Mouse (Mus musculus): ENCODE data around the gene Hoxb5. TPM values are rescaled to one million over a fixed set of nuclear protein-coding genes. Genes with fewer than 3 reads are reported as not detected.
A peak's percentile ranks its signal among the peaks of the same experiment; 100 is the strongest.

Hoxb5 gene
- polyA plus RNA-seq, 1 experiment from 2014 or later: 0.83 TPM

DNA sequence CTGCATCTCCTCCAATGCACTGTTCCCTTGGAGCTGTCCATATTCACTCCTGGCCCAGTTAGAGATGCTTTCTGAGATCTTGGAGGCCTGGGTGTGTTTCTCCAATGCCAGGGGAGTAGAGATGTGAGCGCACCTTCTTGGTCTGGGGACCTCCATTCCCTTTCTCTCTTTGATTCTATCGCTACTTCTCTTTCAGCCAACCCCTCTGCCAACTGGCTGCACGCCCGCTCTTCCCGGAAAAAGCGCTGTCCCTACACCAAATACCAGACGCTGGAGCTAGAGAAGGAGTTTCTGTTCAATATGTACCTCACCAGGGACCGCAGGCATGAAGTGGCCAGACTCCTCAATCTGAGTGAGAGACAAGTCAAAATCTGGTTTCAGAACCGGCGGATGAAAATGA is 28.7 kb upstream of the Hoxb5 start:
- peaks cover 98% of the 10 kb centered on the region for H3K27me3 ChIP-seq
- H3K4me2 ChIP-seq: no peak overlapping the region
- no peak overlapping the region for H3K4me3 ChIP-seq (replicated peaks)
- H3K36me3 ChIP-seq: no peaks in the 10 kb centered on the region
- ATAC-seq (ENCODE audit: insufficient number of reproducible peaks, insufficient read depth, low FRiP score, low TSS enrichment, low read depth): no peak
- H3K9ac ChIP-seq (replicated peaks): no peak overlapping the region
- WGBS: 18% methylated on average over 10 of the region's 10 CpGs
- H3K4me1 ChIP-seq (replicated peaks): peaks cover 27% of the 10 kb centered on the region
- no peaks in the 10 kb centered on the region for H3K9me3 ChIP-seq
- no peak overlapping the region for H3K27ac ChIP-seq

DNA sequence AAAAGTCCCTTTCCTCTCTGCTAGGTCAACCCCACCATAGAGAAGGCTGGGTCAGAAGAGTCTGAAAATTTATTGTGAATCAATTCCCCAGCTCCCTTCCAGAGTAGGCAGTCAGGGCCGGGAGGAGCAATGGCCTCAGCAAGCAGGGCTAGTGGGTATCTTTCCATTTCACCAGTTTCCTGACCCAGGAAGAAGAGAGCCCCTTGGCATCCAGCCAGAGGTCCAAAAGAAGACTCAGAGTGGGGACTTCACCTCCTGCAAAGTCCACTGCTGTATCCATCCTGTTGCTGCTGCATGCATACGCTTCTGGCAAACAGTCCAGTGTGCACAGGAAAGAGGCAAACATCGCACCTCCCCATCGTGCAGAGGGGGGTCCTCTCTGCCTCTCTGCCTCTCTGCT is 27.2 kb upstream of the Hoxb5 start:
- no peaks in the 10 kb centered on the region for H3K9me3 ChIP-seq
- H3K27ac ChIP-seq: no peak overlapping the region
- H3K4me3 ChIP-seq (replicated peaks): no peak overlapping the region
- H3K9ac ChIP-seq (replicated peaks): no peak overlapping the region
- H3K4me2 ChIP-seq: no peak overlapping the region
- peaks cover 23% of the 10 kb centered on the region for H3K4me1 ChIP-seq (replicated peaks)
- no peaks in the 10 kb centered on the region for H3K36me3 ChIP-seq
- no peak for ATAC-seq (ENCODE audit: insufficient number of reproducible peaks, insufficient read depth, low FRiP score, low TSS enrichment, low read depth)
- 17% methylated on average over 4 of the region's 4 CpGs for WGBS
- peaks cover 98% of the 10 kb centered on the region for H3K27me3 ChIP-seq

GRCm38 (mm10) chr11:96277151-96278044 is 25.7 kb upstream of the Hoxb5 start:
- H3K4me3 ChIP-seq (replicated peaks): peak overlapping the region; percentile 2; the same call in 1 of the 2 replicates
- WGBS: 2% methylated on average over 35 of the region's 35 CpGs
- no peak overlapping the region for H3K9ac ChIP-seq (replicated peaks)
- no peak for ATAC-seq (ENCODE audit: insufficient number of reproducible peaks, insufficient read depth, low FRiP score, low TSS enrichment, low read depth)
- H3K36me3 ChIP-seq: no peaks in the 10 kb centered on the region
- no peak overlapping the region for H3K4me2 ChIP-seq
- no peaks in the 10 kb centered on the region for H3K9me3 ChIP-seq
- peaks cover 97% of the 10 kb centered on the region for H3K27me3 ChIP-seq
- H3K27ac ChIP-seq: no peak overlapping the region
- peaks cover 15% of the 10 kb centered on the region for H3K4me1 ChIP-seq (replicated peaks)

DNA sequence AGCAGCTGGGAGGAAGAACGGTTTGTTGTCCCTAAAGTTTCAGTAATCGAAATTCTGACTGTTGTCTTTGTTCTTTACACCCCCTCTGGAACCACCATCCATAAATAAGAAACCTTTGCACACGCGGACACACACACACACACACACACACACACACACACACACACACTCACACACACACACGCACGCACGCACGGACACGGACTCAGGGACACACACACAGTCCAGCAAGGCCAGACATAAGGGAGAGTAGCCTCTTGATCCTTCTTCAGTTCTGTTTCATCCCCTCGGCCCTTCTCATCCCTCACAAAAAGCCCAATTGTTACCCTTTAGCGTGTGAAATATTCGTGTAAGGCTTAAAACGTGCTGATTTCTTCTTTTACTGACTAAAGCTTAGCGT is 24.8 kb upstream of the Hoxb5 start:
- no peak for ATAC-seq (ENCODE audit: insufficient number of reproducible peaks, insufficient read depth, low FRiP score, low TSS enrichment, low read depth)
- Histone ChIP-seq H3K27ac (no peak overlapping the region), H3K9me3 (no peaks in the 10 kb centered on the region), H3K4me2 (no peak overlapping the region), H3K4me3 (replicated peaks) (no peak overlapping the region), H3K4me1 (replicated peaks) (peaks cover 23% of the 10 kb centered on the region), H3K9ac (replicated peaks) (no peak overlapping the region), H3K27me3 (peaks cover 97% of the 10 kb centered on the region), H3K36me3 (no peaks in the 10 kb centered on the region)
- 7% methylated on average over 14 of the region's 14 CpGs for WGBS

DNA sequence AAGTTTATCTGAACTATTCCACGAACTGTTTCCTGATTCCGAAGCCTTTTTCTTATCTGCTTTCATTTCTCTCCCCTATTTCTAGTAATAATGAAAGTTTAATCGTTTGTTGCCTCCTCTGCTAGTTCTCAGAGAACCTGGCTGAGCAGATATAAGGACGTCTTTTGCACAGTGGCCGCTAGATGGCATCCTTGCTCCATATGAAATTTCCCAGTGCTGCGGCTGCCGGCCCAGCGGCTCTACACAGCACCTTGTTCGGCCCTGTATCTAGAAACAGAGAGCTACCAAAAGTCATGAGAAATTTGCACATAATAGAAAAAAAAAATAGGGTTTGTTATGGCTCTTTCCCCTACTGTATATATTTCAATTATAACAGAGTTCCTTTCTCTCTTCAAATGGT is 24.4 kb upstream of the Hoxb5 start:
- H3K9ac ChIP-seq (replicated peaks): no peak overlapping the region
- WGBS: under 1% methylated on average over 9 of the region's 9 CpGs
- no peak for ATAC-seq (ENCODE audit: insufficient number of reproducible peaks, insufficient read depth, low FRiP score, low TSS enrichment, low read depth)
- no peak overlapping the region for H3K4me2 ChIP-seq
- H3K9me3 ChIP-seq: no peaks in the 10 kb centered on the region
- no peak overlapping the region for H3K27ac ChIP-seq
- peaks cover 28% of the 10 kb centered on the region for H3K4me1 ChIP-seq (replicated peaks)
- no peaks in the 10 kb centered on the region for H3K36me3 ChIP-seq
- H3K4me3 ChIP-seq (replicated peaks): no peak overlapping the region
- H3K27me3 ChIP-seq: peaks cover 97% of the 10 kb centered on the region

DNA sequence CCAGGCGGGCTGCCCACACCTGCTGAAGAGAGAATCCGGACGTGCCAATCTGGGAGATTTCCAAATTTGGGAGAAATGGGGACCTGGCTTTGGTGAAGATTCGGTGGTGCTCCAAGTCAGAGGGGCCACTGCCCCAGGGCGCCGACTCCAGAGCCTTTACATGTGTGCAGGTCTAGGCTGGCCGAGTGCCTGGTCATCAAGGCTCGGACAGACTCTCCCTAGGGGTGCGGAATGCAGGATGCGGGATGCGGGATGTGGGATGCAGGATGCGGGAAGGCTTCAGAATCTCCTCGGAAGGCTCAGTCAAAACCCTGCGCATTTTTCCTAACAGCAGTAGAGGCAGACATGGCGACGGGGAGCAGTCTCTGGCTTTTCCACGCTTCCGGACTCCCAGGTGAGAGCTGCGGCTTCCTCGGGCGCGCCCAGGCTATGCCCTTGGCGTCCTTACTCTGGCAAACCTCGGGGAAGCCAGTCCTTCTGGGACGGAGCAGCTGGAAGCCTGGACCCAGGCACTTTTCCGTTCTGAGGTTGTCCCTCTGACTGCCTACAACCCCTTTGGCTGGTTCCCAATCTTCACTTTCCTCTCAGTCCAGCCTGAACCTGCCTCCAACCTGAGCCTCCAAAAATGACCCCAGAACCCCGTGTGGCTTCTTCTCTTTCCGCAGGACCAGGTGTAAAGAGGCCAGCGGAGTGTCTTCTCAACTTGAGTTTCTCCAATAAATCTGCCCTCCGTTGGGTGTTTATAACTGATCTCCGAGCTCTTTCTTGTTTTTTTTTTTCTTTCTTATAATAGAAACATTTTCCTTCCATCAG is 23.5 kb upstream of the Hoxb5 start:
- H3K27ac ChIP-seq: no peak overlapping the region
- peaks cover 35% of the 10 kb centered on the region for H3K4me1 ChIP-seq (replicated peaks)
- no peaks in the 10 kb centered on the region for H3K9me3 ChIP-seq
- H3K4me3 ChIP-seq (replicated peaks): no peak overlapping the region
- no peak for ATAC-seq (ENCODE audit: insufficient number of reproducible peaks, insufficient read depth, low FRiP score, low TSS enrichment, low read depth)
- peaks cover 97% of the 10 kb centered on the region for H3K27me3 ChIP-seq
- no peaks in the 10 kb centered on the region for H3K36me3 ChIP-seq
- 3% methylated on average over 31 of the region's 31 CpGs for WGBS
- no peak overlapping the region for H3K4me2 ChIP-seq
- H3K9ac ChIP-seq (replicated peaks): no peak overlapping the region

GRCm38 (mm10) chr11:96280399-96281378 is 22.4 kb upstream of the Hoxb5 start:
- no peak overlapping the region for H3K9ac ChIP-seq (replicated peaks)
- no peak for ATAC-seq (ENCODE audit: insufficient number of reproducible peaks, insufficient read depth, low FRiP score, low TSS enrichment, low read depth)
- H3K4me1 ChIP-seq (replicated peaks): peaks cover 39% of the 10 kb centered on the region
- H3K36me3 ChIP-seq: no peaks in the 10 kb centered on the region
- H3K27ac ChIP-seq: no peak overlapping the region
- H3K4me2 ChIP-seq: no peak overlapping the region
- H3K4me3 ChIP-seq (replicated peaks): no peak overlapping the region
- H3K9me3 ChIP-seq: no peaks in the 10 kb centered on the region
- 5% methylated on average over 8 of the region's 8 CpGs for WGBS
- H3K27me3 ChIP-seq: peaks cover 97% of the 10 kb centered on the region

DNA sequence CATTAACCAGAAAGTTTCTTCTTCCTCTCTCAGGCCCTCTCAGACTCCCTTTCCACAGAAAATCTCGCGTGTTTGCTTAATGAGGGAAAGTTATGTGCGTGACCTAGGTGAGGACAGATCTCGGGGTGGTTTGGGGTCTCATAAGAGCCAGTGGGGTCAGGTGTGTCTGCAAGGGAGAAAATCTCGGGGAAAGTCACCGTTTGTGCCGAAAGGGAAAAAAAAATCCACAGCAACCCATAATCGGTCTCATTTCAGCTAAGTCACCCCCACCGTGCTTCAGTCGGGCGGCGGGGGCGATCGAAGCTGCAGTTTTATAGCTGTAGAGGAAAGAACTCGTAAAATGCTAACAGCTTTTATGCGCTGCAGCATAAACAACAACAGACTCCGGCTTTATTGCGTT is 21.7 kb upstream of the Hoxb5 start:
- Histone ChIP-seq H3K9ac (replicated peaks) (no peak overlapping the region), H3K4me2 (no peak overlapping the region), H3K4me3 (replicated peaks) (no peak overlapping the region), H3K36me3 (no peaks in the 10 kb centered on the region), H3K9me3 (no peaks in the 10 kb centered on the region), H3K27ac (no peak overlapping the region), H3K4me1 (replicated peaks) (peaks cover 41% of the 10 kb centered on the region), H3K27me3 (peaks cover 97% of the 10 kb centered on the region)
- WGBS: under 1% methylated on average over 18 of the region's 18 CpGs
- ATAC-seq (ENCODE audit: insufficient number of reproducible peaks, insufficient read depth, low FRiP score, low TSS enrichment, low read depth): no peak

DNA sequence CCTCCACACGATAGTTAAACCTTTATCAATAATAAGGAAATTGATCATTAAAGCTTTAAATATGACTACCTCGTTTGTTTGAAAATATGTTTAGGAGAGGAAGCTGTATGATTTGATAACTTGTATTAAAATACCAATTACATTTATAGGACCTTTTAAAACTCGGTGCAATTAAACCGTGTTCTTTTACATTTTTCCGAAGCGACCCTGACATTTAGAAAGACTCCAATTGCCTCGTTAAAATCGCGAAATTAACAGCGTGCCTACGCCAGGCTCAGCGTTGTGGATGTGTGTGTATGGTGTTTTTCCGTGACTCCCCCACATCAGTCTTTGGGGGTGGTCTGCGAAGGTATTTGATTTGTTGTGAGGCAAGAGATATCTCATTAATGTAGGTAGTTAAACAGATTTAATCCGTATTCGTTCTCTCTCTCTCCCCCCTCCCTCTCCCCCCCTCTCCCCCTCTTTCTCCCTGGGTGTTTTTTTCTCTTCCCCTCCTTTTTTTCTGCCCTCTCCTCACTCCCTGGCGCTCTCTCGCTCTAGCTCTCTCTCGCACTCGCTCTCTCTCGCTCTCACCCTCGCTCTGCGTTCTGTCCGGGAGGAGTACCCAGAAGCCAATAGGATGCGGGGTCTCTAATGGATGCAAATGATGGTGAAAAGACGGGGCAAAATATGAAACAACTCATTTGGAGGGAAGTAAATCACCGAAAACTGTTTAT is 21.1 kb upstream of the Hoxb5 start, which contains the start of gene Hoxb8:
Hoxb8 (plus strand) TSS at position 51 of the 716 bp plus-strand sequence.
- peak within 1 kb of the TSS; percentile 32; the same call in 1 of the 2 replicates for H3K4me3 ChIP-seq (replicated peaks)
- ATAC-seq (ENCODE audit: insufficient number of reproducible peaks, insufficient read depth, low FRiP score, low TSS enrichment, low read depth): no peak

GRCm38 (mm10) chr11:96282795-96283430 is 20.2 kb upstream of the Hoxb5 start:
- Histone ChIP-seq H3K4me3 (replicated peaks) (peak overlapping the region; percentile 32), H3K27ac (no peak overlapping the region), H3K9me3 (no peaks in the 10 kb centered on the region), H3K4me1 (replicated peaks) (peaks cover 39% of the 10 kb centered on the region), H3K27me3 (peaks cover 97% of the 10 kb centered on the region), H3K36me3 (no peaks in the 10 kb centered on the region), H3K4me2 (peak overlapping the region; percentile 41), H3K9ac (replicated peaks) (no peak overlapping the region)
- no peak for ATAC-seq (ENCODE audit: insufficient number of reproducible peaks, insufficient read depth, low FRiP score, low TSS enrichment, low read depth)
- WGBS: under 1% methylated on average over 49 of the region's 49 CpGs

More for the DNA sequence above, 21.1 kb upstream of the Hoxb5 start, which contains the start of gene Hoxb8:
- Histone ChIP-seq H3K27me3 (peaks cover 97% of the 10 kb centered on the region), H3K4me1 (replicated peaks) (peaks cover 45% of the 10 kb centered on the region), H3K27ac (no peak within 1 kb of the TSS), H3K9ac (replicated peaks) (no peak within 1 kb of the TSS), H3K4me2 (peak within 1 kb of the TSS; percentile 41), H3K9me3 (no peaks in the 10 kb centered on the region), H3K36me3 (no peaks in the 10 kb centered on the region)
- under 1% methylated on average over 27 of the region's 27 CpGs for WGBS
